Mouse (Mus musculus) C2C12 (cell line): Measurements from ENCODE around the gene Wfdc1.

Experiments
- CEBPB ChIP-seq: IDR thresholded peaks from one replicate; pipeline ENCODE4 v1.6.1; 2011; ENCODE audit warnings: low read depth, mild to moderate bottlenecking, control low read depth, moderate library complexity
- CTCF ChIP-seq: IDR thresholded peaks from one replicate; pipeline ENCODE4 v1.5.1; 2011; ENCODE audit not compliant: control insufficient read depth, insufficient read depth, insufficient read length
- FOSL1 ChIP-seq: IDR thresholded peaks from one replicate; pipeline ENCODE4 v1.8.0; 2011; ENCODE audit warnings: mild to moderate bottlenecking, low read length; ENCODE audit not compliant: poor library complexity, insufficient read depth, severe bottlenecking
- MAX ChIP-seq: IDR thresholded peaks from one replicate; pipeline ENCODE4 v1.6.1; 2011; ENCODE audit warnings: mild to moderate bottlenecking, control low read depth
- MYOD1 ChIP-seq: IDR thresholded peaks from one replicate; pipeline ENCODE4 v1.6.1; 2011; ENCODE audit warnings: low read depth; ENCODE audit not compliant: control insufficient read depth, insufficient read length
- MYOG ChIP-seq: IDR thresholded peaks from one replicate; pipeline ENCODE4 v1.6.1; 2011; ENCODE audit not compliant: control insufficient read depth, insufficient read length; ENCODE audit errors: extremely low read depth
- USF1 ChIP-seq: IDR thresholded peaks from one replicate; pipeline ENCODE4 v1.6.1; 2011; ENCODE audit warnings: low read depth, mild to moderate bottlenecking, control low read depth, moderate library complexity

GRCm38 (mm10) chr8:119678138-119678843 lies 12.1 kb downstream of the Wfdc1 start:
- no peak for TF ChIP-seq MYOG
- peak; percentile 32 for TF ChIP-seq CTCF
- TF ChIP-seq USF1: no peak
- no peak for TF ChIP-seq MAX
- no peak for TF ChIP-seq CEBPB
- no peak for TF ChIP-seq FOSL1
- TF ChIP-seq MYOD1: no peak
